Mouse (Mus musculus): ENCODE results near the gene Tomm6. TPM values are rescaled to one million over a fixed set of nuclear protein-coding genes. Genes with fewer than 3 reads are reported as not detected.

Gene Tomm6
- polyA plus RNA-seq, 1 experiment: 93.7 TPM

- H3K27ac ChIP-seq (ENCODE audit: control insufficient read depth, insufficient read depth, low read depth, low read length): no peak overlapping the region
- no peak overlapping the region for H3K4me3 ChIP-seq (ENCODE audit: control insufficient read depth, low read depth, low read length)
- H3K4me1 ChIP-seq (ENCODE audit: control insufficient read depth, insufficient read depth, low read length): peaks cover 10% of the 10 kb centered on the region
- no peaks in the 10 kb centered on the region for H3K27me3 ChIP-seq (ENCODE audit: control insufficient read depth, insufficient read depth, low read length)
- H3K36me3 ChIP-seq (ENCODE audit: control insufficient read depth, insufficient read depth, low read length): no peaks in the 10 kb centered on the region
- TF ChIP-seq CTCF (IDR thresholded peaks at IDR 0.05; ENCODE audit: control insufficient read depth, insufficient read depth, insufficient replicate concordance, low read depth, low read length): no peak
- no peak for TF ChIP-seq POLR2A (IDR thresholded peaks at IDR 0.05; ENCODE audit: control insufficient read depth, low read depth, low read length)
Measured at GRCm38 (mm10) chr17:47706196-47706595, 18.0 kb upstream of the Tomm6 start.

GRCm38 (mm10) chr17:47704692-47705091 is 16.5 kb upstream of the Tomm6 start:
- H3K4me1 ChIP-seq (ENCODE audit: control insufficient read depth, insufficient read depth, low read length): peaks cover 10% of the 10 kb centered on the region
- TF ChIP-seq CTCF (IDR thresholded peaks at IDR 0.05; ENCODE audit: control insufficient read depth, insufficient read depth, insufficient replicate concordance, low read depth, low read length) (no peak), POLR2A (IDR thresholded peaks at IDR 0.05; ENCODE audit: control insufficient read depth, low read depth, low read length) (no peak)
- no peaks in the 10 kb centered on the region for H3K36me3 ChIP-seq (ENCODE audit: control insufficient read depth, insufficient read depth, low read length)
- no peak overlapping the region for H3K27ac ChIP-seq (ENCODE audit: control insufficient read depth, insufficient read depth, low read depth, low read length)
- no peak overlapping the region for H3K4me3 ChIP-seq (ENCODE audit: control insufficient read depth, low read depth, low read length)
- no peaks in the 10 kb centered on the region for H3K27me3 ChIP-seq (ENCODE audit: control insufficient read depth, insufficient read depth, low read length)

DNA sequence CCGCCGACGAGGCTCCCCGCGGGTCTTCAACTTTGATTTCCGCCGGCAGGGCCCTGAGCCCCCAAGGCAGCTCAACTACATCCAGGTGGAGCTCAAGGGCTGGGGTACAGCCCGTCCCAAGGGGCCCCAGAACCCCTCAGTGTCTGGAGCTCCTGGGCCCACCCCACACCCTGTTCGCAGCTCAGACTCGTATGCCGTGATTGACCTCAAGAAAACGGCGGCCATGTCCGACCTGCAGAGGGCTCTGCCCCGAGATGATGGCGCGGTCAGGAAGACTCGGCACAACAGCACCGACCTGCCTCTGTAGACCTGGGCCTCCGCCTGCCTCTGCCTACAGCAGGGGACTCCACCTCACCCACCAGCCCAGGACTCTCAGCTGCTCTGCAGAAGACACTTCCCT is 15.4 kb upstream of the Tomm6 start:
- H3K4me3 ChIP-seq (ENCODE audit: control insufficient read depth, low read depth, low read length): peak overlapping the region; percentile 60
- H3K27me3 ChIP-seq (ENCODE audit: control insufficient read depth, insufficient read depth, low read length): no peaks in the 10 kb centered on the region
- H3K4me1 ChIP-seq (ENCODE audit: control insufficient read depth, insufficient read depth, low read length): peaks cover 10% of the 10 kb centered on the region
- no peak for TF ChIP-seq CTCF (IDR thresholded peaks at IDR 0.05; ENCODE audit: control insufficient read depth, insufficient read depth, insufficient replicate concordance, low read depth, low read length)
- no peak for TF ChIP-seq POLR2A (IDR thresholded peaks at IDR 0.05; ENCODE audit: control insufficient read depth, low read depth, low read length)
- no peak overlapping the region for H3K27ac ChIP-seq (ENCODE audit: control insufficient read depth, insufficient read depth, low read depth, low read length)
- H3K36me3 ChIP-seq (ENCODE audit: control insufficient read depth, insufficient read depth, low read length): no peaks in the 10 kb centered on the region

DNA sequence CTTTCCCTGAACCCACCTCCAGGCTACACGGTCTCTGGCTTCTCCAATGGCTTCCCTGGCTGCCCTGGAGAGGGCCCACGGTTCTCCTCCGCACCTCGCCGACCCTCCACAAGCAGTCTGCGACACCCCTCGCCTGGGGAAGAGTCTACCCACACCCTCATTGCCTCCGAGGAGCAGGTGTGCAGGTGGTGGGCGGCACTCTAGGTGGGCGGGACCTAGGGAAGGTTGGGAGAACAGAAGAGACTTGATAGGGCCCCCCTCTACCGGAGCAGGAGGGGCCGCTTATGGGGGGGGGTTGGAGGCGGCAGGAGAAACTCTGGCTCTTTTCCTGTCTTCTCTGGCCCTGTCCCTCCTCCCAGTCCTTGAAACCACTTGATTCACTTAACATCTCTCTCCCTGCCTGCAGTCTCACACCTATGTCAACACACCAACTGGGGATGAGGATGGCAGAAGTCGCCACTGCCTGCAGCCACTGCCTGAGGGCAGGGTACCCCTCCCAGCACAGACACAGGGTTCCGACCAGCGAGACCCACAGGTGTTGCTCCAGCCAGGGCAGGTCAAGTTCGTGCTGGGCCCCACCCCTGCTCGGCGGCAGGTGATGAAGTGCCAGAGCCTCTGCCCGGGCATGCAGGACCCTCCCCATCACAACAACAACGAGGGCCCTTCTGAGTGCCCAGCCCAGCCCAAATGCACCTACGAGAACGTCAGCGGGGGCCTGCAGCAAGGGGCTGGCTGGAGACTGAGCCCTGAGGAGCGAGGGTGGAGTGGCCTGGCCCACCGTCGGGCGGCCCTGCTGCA is 14.6 kb upstream of the Tomm6 start:
- no peaks in the 10 kb centered on the region for H3K36me3 ChIP-seq (ENCODE audit: control insufficient read depth, insufficient read depth, low read length)
- peak overlapping the region; percentile 60 for H3K4me3 ChIP-seq (ENCODE audit: control insufficient read depth, low read depth, low read length)
- H3K27ac ChIP-seq (ENCODE audit: control insufficient read depth, insufficient read depth, low read depth, low read length): no peak overlapping the region
- peaks cover 10% of the 10 kb centered on the region for H3K4me1 ChIP-seq (ENCODE audit: control insufficient read depth, insufficient read depth, low read length)
- H3K27me3 ChIP-seq (ENCODE audit: control insufficient read depth, insufficient read depth, low read length): no peaks in the 10 kb centered on the region
- no peak for TF ChIP-seq POLR2A (IDR thresholded peaks at IDR 0.05; ENCODE audit: control insufficient read depth, low read depth, low read length)
- no peak for TF ChIP-seq CTCF (IDR thresholded peaks at IDR 0.05; ENCODE audit: control insufficient read depth, insufficient read depth, insufficient replicate concordance, low read depth, low read length)

- peaks cover 10% of the 10 kb centered on the region for H3K4me1 ChIP-seq (ENCODE audit: control insufficient read depth, insufficient read depth, low read length)
- peak overlapping the region; percentile 60 for H3K4me3 ChIP-seq (ENCODE audit: control insufficient read depth, low read depth, low read length)
- no peaks in the 10 kb centered on the region for H3K36me3 ChIP-seq (ENCODE audit: control insufficient read depth, insufficient read depth, low read length)
- TF ChIP-seq POLR2A (IDR thresholded peaks at IDR 0.05; ENCODE audit: control insufficient read depth, low read depth, low read length): 0 out of 2 replicates have a peak, but pooled peaks have one; percentile 22
- no peak for TF ChIP-seq CTCF (IDR thresholded peaks at IDR 0.05; ENCODE audit: control insufficient read depth, insufficient read depth, insufficient replicate concordance, low read depth, low read length)
- H3K27me3 ChIP-seq (ENCODE audit: control insufficient read depth, insufficient read depth, low read length): no peaks in the 10 kb centered on the region
- no peak overlapping the region; the same call in 1 of the 2 replicates for H3K27ac ChIP-seq (ENCODE audit: control insufficient read depth, insufficient read depth, low read depth, low read length)
Measured at GRCm38 (mm10) chr17:47701793-47702192, 13.6 kb upstream of the Tomm6 start.

- H3K4me3 ChIP-seq (ENCODE audit: control insufficient read depth, low read depth, low read length): no peak overlapping the region
- peaks cover 17% of the 10 kb centered on the region for H3K4me1 ChIP-seq (ENCODE audit: control insufficient read depth, insufficient read depth, low read length)
- H3K36me3 ChIP-seq (ENCODE audit: control insufficient read depth, insufficient read depth, low read length): no peaks in the 10 kb centered on the region
- H3K27me3 ChIP-seq (ENCODE audit: control insufficient read depth, insufficient read depth, low read length): no peaks in the 10 kb centered on the region
- no peak overlapping the region for H3K27ac ChIP-seq (ENCODE audit: control insufficient read depth, insufficient read depth, low read depth, low read length)
- no peak for TF ChIP-seq CTCF (IDR thresholded peaks at IDR 0.05; ENCODE audit: control insufficient read depth, insufficient read depth, insufficient replicate concordance, low read depth, low read length)
- no peak for TF ChIP-seq POLR2A (IDR thresholded peaks at IDR 0.05; ENCODE audit: control insufficient read depth, low read depth, low read length)
Measured at GRCm38 (mm10) chr17:47699055-47699454, 10.9 kb upstream of the Tomm6 start.

- no peak overlapping the region for H3K4me3 ChIP-seq (ENCODE audit: control insufficient read depth, low read depth, low read length)
- no peak overlapping the region for H3K27ac ChIP-seq (ENCODE audit: control insufficient read depth, insufficient read depth, low read depth, low read length)
- TF ChIP-seq CTCF (IDR thresholded peaks at IDR 0.05; ENCODE audit: control insufficient read depth, insufficient read depth, insufficient replicate concordance, low read depth, low read length) (no peak), POLR2A (IDR thresholded peaks at IDR 0.05; ENCODE audit: control insufficient read depth, low read depth, low read length) (no peak)
- no peaks in the 10 kb centered on the region for H3K27me3 ChIP-seq (ENCODE audit: control insufficient read depth, insufficient read depth, low read length)
- H3K36me3 ChIP-seq (ENCODE audit: control insufficient read depth, insufficient read depth, low read length): no peaks in the 10 kb centered on the region
- peaks cover 20% of the 10 kb centered on the region for H3K4me1 ChIP-seq (ENCODE audit: control insufficient read depth, insufficient read depth, low read length)
Measured at GRCm38 (mm10) chr17:47698156-47698555, 10.0 kb upstream of the Tomm6 start.
